Mouse (Mus musculus) embryonic fibroblast, embryonic 13.5 days (primary cell): ENCODE results near the gene Sfxn2.

ENCODE experiments used
- CTCF ChIP-seq: IDR thresholded peaks from 2 replicates; pipeline ENCODE4 v1.5.1; 2011; ENCODE audit warnings: mild to moderate bottlenecking, control low read depth, low read length, moderate library complexity, borderline replicate concordance; ENCODE audit not compliant: insufficient read depth
- POLR2A ChIP-seq: IDR thresholded peaks from 2 replicates; pipeline ENCODE4 v1.6.1; 2011; ENCODE audit warnings: low read depth, mild to moderate bottlenecking, control low read depth, low read length, moderate library complexity

DNA sequence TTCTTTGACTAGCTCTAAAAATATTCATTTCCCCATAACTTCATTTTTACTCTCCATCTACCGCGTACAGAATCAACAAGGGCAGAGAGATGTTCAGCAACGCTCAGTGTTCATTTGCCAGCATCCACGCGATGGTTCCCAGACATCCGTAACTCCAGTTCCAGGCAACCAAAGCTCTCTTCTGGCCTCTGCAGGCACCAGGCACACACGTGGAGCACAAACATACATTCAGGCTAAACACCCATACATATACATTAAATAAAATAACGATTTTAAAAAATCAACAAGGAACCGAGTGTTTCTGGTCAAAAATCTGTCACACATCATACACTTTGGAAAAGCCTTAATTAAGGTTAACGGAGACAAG is 1.3 kb upstream of the Sfxn2 start:
- peak; percentile 39; the same call in 1 of the 2 replicates for TF ChIP-seq CTCF
- no peak for TF ChIP-seq POLR2A
